ENCODE assay signal across 8 mouse cellular contexts in the genomic region with DNA sequence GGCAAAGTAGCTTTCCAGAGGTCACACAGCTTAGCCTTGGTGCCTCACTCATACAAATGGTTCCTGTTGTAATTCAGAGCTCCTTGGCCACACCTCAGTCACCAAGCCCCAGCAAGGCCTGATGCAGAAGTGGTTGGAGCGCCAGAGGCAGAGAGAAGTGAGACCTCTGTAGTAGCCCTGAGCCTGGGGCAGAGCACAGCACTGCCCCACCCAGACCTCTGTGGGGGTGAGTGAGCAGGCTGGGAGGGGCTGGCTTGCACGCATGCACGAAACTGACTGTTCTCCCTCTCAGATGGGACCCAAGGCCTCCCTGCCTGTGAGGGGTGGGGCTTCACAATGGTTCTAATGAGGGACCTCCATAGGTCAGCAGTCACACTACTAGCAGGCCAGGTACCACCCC.
DNase-seq lines count a peak whose midpoint lies in the region; ATAC-seq and TF ChIP-seq lines count a peak whose summit lies in the region.

No protein-coding gene starts in this region.

- intact Hi-C loops in gastrocnemius, adult 2 months (cut with DNase I) = no loop called here
- intact Hi-C loops in gastrocnemius, postnatal 36 days (cut with DNase I) = no loop called here

- peak; percentile 82 for ATAC-seq in granulocyte monocyte progenitor cell, adult 5-6 weeks (replicated peaks; ENCODE audit: poor library complexity, severe bottlenecking)
- ATAC-seq in erythroid progenitor cell, adult 5-6 weeks (replicated peaks; ENCODE audit: low FRiP score, poor library complexity, severe bottlenecking) = no peak; the same call in 1 of the 2 replicates

- no peak for DNase-seq in gastrocnemius, adult 2 months
- DNase-seq in gastrocnemius, postnatal 36 days = no peak
- DNase-seq in A20 (ENCODE audit: low read depth, low spot score) = peak; percentile 93
- peak; percentile 51 to 63 for DNase-seq in lung, postnatal 4 days
- DNase-seq in adrenal gland, adult 18-20 months (ENCODE audit: low spot score in 2 of 2) = no peak
- no peak for DNase-seq in layer of hippocampus, postnatal 36 days

- no peak overlapping the region for H3K4me3 ChIP-seq in gastrocnemius, adult 2 months

- H3K27ac ChIP-seq in gastrocnemius, adult 2 months = peak overlapping the region; percentile 64

- no peak for TF ChIP-seq CTCF in gastrocnemius, adult 2 months (IDR thresholded peaks at IDR 0.05)

Comparison
In these comparisons a context has a peak if more than half of its experiments do, and no peak if none do; other contexts are left out.
1. DNase-seq: peak in A20 (single experiment) and lung, postnatal 4 days (2 of 2); none in gastrocnemius, adult 2 months (single experiment), gastrocnemius, postnatal 36 days (0 of 2), adrenal gland, adult 18-20 months (0 of 2) and layer of hippocampus, postnatal 36 days (0 of 2).